Mouse (Mus musculus): ENCODE measurements around the gene Slc25a26.

The Slc25a26 gene

DNA sequence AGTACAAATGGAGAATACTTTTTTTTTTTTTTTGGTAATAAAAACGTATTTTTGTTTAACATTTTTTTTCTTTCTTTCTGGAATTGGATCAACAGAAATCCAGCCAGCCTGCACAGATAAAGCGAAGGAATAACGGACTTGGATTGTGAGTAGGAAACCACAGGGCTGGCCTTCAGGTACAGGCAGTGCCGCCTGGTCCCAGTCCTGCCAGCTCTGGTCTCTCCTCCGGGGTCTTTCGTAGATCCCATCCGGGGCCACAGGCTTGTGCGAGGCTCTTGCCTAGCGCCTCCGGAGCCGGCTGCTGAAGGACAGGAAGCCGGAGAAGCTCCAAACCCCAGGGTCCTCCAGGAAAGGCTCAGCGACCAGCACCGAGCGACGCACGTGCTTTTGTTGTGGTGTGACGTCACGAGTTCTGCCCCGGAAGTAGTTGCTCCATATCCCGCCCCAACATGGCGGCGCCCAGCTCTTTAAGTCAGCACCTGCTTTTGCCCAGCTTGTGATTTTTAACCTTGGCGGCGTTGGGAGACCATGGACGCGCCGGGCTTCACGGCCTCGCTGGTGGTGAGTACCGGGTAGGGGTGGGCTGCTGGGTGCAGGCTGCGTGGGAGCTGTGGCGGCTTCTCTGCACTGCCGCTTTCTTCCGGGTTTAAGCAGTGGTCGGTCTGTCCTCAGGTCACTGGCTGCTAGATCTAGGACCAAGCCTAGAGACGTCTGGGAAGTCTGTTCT is at the start of gene Slc25a26:
Gene Slc25a26 (plus strand): TSS at position 435 of the 727 bp plus-strand sequence.
- peak; percentile 89 for DNase-seq (ENCODE audit: low read depth, low spot score)

DNA sequence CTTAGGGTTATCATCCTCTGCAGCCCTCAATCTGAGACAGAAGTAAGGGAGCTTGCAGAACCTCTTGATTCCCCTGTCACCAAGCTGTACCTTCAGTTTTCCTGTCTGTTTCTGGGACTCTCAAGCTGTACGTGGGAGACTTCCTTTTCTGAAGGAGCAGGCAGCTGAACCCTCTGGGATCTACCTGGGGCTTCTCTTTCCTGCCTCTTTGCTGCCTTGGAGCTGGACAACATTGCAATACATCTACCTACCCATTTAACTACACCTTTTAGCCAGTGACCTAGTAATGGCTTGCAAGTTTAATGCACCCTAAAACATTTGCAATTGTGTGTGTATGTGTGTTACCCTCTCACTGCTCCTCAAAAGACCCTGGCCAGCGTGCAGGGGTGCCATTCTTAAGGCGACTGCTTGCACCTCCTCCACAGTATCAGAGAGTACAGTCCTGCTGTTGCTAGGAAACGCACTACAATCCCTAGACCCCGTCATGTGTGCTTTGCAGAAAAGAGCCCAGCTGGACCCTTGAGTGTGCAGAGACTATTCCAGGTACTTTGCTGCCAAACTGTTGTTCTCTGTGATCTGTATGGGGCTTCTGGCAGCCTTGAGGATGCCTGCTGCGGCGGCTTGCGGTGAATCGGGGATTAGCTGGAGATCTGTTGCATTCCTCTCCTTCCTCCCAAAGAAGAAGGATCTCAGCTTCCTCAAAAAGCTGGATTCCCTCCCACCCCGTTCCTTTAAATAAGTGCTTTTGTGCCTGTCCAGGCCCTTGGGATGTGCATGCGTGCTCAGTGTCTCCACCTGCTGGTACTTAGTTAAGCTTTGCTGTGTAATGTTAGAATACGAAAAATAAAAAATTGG is 35.9 kb upstream of the Slc25a26 start:
- peak; percentile 72 for DNase-seq (ENCODE audit: low read depth, low spot score)

DNA sequence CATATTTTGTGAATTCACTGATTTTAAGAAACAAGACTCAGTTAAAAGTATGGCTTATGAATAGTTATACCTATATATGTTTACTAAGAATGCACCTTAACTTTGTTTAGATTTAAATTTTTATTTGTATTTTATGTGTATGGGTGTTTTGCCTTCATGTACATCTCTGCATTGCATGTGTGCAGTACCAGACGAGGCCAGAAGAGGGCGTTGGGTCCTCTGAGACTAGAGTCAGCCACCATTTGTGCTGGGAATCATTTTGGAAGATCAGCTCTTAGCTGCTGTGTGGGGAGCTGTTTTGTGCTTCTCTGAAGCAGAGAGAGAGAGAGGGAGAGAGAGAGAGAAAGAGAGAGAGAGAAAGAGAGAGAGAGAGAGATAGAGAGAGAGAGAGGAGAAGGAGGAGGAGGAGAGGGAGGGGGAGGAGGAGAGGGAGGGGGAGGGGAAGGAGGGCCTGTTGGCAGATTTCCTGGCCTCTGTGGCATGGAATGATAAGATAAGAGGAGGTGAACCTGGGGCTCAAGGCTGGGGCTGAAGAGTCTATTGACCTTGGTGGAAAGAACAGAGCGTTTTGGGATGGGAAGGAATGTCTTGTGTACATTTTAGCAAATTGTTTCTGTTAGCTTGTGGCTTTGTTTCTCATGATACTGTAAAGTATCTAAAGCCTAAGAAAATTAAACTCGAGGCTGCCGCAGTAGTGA is 33.5 kb upstream of the Slc25a26 start:
- no peak for DNase-seq (ENCODE audit: low read depth, low spot score)

DNA sequence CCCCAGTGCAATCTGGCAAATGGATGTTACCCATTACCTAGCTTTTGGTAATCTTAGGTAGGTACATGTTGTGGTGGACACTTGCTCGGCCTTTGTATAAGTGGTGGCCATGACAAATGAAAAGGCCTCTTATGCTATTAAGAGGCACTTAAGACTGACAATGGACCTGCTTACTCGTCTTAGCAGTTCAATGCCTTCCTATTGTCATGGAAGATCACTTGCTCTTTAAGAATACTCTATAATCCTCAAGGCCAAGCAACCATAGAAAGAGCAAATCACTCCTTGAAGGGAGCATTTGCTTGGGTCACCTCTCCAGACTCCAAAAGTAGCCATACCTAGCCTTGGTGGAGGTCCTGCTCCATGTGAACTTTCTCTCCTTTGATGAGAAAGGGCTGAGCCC is 7.4 kb upstream of the Slc25a26 start:
- no peak for DNase-seq (ENCODE audit: low read depth, low spot score)

DNA sequence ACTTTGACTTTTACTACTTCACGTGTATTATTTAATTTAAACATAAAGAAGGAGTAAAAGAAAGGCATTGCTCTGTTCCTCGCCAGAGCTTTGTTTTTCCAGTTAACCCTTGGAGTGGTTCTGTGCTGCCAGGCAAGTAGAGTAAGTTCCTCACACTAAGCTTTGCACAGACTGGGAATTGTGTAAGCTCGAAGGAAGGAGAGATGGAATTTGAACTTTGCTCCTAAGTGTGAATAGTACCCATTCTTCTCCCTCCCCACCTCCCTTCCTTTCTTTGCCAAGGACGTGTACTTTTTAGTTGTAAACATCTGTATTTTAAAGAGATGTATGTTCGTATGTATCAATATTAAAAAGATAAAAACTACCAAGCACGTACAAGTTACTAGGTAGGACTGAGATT is 3.8 kb downstream of the Slc25a26 start:
- no peak for DNase-seq (ENCODE audit: low read depth, low spot score)

DNA sequence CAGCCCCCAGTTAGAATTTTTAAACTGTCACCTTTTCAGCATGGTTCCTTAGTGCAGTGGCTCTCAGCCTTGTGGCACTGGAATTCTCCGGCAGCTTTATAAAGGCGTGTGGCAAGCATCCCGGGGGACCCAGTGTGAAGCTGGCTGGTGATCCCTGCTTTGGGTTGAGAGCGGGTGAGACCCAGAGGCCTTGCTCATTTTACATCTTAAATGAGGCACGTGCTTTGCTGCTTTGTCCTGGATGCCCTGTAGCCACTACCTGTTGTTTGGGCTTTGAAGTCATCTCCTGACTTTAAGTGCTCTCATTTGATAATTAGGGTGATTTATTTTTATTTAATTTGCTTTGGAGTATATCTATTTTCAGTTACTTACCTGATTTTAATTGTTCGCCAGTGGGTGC is 7.8 kb downstream of the Slc25a26 start:
- DNase-seq (ENCODE audit: low read depth, low spot score): no peak

DNA sequence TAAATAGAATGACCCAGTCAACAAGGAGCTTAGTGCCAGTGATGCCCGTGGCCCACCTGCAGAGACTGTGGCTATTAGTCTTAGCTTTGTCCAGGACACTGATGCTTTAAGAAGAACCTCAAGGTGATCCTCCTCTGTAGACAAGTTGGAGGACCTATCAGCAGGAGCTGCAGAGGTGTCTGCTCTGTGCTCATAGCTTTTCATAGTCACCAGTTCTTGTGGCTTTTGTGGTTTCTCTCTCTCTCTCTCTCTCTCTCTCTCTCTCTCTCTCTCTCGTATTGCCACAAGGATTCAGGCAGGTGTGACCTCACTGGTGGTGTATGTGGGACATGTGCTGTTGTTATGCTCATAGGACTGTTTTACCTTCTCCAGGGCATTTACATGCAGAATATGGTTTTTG is 8.7 kb downstream of the Slc25a26 start:
- DNase-seq (ENCODE audit: low read depth, low spot score): no peak

DNA sequence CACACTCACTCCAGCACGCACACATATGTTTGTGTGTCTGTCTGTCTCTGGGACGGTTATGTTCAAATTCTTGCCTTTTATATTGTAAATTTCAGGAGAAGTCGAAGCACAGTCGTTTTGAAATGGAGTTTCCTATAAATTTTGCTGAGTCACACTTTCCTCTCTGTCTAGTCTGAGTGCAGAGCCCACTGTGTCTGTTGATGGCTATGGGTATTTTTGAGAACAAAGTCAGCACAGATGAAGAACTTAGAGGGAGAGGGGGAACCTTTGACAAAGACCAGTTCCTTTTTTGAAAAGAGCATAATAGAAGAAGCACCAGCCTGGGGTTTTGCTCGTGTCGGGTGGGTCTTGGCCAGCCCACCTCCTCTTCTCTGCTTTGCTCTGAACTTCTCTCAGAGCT is 9.1 kb downstream of the Slc25a26 start:
- no peak for DNase-seq (ENCODE audit: low read depth, low spot score)

DNA sequence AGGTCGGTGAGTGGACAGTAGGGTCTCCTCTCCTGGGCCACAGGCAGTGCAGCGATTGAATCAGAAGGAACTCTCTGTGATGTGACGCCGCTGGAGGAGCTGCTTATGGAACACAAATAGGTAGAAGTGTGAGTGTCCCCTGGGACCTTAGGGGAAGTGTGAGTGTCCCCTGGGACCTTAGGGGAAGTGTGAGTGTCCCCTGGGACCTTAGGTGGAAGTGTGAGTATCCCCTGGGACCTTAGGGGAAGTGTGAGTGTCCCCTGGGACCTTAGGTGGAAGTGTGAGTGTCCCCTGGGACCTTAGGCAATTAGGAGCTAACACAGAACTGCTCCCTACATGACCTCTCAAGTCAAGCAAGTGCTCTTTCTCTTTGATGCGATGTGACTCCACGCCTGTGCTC is 18.0 kb downstream of the Slc25a26 start:
- no peak for DNase-seq (ENCODE audit: low read depth, low spot score)

DNA sequence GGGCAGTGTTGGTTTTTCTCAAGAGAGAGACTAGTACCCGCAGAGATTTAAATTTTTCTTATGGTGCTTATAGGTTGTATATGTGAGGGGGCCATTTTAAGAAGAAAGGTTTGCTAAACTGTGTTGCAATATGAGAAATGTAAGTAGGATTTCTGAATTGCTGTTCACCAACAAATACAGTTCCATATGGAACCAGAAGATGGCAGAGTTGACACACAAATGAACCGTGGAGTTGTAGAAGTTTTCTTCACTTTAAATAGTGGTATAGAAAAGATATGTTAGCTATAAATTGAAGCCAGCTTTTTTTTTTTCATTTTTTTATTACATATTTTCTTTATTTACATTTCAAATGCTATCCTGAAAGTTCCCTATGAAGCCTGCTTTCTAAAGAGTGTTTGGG is 24.2 kb downstream of the Slc25a26 start:
- DNase-seq (ENCODE audit: low read depth, low spot score): peak; percentile 37

DNA sequence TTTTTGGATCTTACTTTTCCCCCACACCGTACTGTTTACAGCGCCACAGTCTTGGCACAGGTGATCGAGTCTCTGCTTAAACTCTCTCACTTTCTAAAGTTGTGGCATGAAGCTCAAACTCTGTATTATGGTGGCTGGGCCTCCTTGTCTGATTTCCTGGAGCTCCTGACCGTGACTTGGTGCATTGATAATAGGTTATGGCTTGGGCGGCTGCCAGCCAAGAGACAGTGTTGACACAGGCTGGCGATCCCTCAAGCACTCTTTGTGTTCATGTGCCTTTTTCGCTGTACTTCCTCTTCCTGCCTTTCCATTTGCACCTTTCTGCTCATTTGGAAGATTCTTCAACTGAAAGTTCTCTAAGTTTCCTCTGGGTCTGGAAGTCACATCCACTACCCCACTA is 30.6 kb downstream of the Slc25a26 start:
- no peak for DNase-seq (ENCODE audit: low read depth, low spot score)

DNA sequence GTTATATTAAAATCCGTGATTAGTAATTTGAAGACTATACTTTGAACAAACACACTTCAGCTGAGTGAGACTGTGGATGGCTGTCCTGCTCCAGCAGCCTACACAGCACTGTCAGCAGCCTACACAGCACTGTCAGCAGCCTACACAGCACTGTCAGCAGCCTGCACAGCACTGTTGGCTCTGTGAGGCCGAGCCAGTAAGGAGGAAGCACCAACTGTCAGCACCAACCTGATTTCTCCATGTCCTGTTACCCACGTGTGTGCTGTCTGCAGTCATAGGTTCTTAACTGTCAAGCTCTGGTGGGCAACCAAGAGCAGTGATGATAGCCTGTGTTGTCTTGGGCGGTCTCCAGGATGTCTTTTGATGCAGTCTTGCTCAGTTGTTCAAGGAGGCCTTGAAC is 32.0 kb downstream of the Slc25a26 start:
- no peak for DNase-seq (ENCODE audit: low read depth, low spot score)

DNA sequence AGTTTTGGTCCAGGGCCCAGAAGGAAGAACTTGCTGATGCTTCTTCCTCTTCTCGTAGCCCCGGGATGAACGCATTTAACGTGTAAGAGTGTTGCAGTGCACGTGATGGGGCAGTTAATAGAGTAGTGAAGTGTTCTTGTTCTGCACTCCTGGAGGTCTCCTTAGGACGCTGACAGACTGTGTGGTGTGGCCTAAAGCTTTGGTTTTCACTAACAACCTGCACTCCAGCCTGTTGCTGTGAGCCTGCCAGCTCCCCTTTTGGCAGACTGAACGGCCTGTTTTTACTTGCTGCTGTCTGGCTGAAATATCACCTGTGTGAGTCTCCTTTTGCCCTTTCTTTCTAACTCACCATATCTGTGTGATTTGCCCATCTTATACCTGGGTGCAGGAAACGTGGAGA is 36.3 kb downstream of the Slc25a26 start:
- no peak for DNase-seq (ENCODE audit: low read depth, low spot score)

DNA sequence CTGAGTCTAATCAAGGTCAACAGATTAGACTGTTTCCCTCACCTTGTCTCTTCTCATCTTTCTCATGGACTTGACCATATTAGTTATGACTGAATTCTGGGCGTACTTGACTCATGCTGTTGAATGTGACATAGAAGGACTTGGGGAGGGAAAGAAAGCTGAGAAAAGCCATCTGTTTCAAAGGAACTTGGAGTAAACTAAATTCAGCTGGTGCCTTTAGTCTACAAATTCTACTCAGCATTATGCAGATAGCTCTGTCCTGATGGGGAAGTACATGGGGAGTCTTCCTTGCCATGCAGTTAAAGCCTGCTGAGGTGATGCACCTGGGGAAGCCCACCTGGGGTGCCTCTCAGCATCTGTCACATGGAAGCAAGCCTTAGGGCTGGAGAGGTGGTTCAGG is 37.5 kb downstream of the Slc25a26 start:
- DNase-seq (ENCODE audit: low read depth, low spot score): no peak

DNA sequence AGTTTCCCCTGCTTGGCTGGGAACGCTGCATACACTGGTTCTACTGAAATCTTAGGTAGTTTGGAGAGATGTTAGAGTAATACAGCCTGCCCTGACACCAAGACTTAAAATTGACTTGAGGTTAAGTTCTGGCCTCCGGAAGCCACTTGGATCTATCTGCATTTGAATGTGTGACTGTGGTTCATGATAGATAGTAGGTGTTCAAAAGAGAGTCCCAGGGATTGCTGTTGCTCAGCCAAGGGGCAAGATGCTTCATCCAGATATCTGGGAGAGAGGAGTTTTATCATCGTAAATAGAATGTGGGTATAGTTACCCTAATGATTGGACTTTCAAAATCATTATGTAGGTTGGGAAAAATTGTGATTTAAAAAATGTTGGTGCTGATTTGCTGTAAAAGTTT is 40.0 kb downstream of the Slc25a26 start:
- no peak for DNase-seq (ENCODE audit: low read depth, low spot score)

DNA sequence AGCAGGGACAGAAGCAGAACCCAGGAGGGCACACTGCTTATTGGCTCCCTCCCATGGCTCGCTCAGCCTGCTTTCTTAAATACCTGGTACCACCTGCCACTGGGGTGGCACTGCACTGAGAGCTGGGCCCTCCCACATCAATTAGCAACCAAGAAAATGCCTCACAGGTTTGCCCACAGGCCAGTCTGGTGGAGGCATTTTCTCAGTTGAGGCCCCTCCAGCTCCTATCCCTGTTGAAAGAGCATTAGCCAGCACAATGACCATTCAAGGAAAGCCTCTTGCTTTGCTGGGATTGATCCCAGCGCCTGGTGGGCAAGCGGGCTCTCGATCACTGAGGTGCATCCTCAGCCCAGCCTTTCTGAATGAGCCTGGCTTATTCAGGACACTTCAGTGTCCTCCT is 40.5 kb downstream of the Slc25a26 start:
- no peak for DNase-seq (ENCODE audit: low read depth, low spot score)

DNA sequence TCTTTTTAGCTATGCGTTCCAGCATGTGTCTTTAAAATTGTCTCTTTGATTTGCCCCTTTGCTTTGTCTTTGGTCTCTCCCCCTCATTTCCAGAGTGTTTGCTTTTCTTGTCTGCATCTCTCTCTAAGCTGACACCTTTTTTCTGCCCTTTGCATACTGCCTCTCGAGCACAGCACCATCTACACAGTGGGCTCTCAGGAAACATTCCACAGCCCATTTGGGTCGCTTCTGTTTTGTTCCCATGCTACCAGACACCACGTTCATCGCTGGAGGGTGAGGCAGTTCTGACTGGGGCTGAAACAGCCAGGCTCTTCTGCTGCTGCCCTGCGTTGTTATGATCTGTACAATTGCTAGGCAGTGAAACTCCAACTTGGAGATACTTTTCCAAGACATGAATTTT is 41.0 kb downstream of the Slc25a26 start:
- no peak for DNase-seq (ENCODE audit: low read depth, low spot score)

DNA sequence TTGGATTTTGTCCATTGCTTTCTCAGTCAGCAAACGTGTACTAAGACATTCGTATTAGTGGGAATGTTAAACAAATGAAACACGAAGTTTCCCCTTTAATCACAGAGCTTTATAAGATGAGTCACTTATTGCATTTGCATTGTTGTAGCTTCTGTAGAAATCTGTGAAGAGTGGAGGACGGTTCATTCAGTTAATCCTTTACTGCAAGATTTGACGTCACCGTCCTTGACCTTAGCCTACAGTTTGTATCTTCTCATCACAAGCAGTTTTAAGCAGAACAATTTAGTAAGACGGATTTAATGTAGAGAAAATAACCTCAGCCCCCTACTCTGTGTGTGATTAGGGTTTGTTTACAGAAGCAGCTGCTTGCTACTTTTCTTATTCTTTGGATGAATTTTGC is 41.7 kb downstream of the Slc25a26 start:
- no peak for DNase-seq (ENCODE audit: low read depth, low spot score)

DNA sequence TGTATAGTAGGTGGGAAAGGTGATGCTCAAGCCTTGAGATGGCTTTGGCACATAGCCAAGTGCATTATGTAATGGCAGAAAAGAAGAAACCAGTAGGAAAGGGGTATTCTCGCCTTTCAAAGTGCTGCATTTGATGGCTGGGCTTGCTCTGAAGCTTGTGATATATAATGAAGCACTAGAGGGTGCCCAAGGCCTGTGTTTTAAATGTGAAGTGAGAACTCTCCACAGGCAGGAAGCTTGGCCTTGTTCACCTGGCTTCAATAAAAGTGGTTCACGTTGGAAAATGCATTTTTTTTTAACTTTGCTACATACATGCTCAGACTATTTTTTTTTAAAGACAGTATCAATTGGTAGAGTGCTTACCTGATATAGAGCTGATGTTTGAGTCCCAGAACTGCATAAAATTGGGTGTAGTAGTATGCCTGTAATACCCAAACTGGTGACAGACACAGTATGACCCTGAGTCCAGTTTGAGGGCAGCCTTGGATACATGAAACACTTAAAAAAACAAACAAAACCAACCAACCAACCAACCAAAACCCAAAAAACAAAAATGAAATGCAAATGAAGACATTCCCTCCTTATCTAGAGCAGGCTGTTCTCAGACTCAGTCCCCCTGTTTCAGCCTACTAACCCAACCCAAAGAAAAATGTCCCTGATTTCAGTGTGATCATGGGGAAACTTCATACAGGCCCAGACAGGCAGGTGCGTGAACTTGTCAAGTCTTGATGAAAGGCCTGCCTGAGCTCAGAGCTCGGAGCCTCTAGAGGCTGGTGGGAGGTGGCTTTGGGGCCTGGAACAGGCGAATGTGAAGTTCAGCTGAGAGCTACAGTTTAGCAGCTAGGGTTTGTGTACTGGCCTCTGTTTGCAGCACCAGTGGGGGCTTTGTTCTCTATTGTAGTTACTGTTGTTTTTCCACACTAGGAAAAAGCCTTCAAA is 44.0 kb downstream of the Slc25a26 start:
- peak; percentile 44 for DNase-seq (ENCODE audit: low read depth, low spot score)

DNA sequence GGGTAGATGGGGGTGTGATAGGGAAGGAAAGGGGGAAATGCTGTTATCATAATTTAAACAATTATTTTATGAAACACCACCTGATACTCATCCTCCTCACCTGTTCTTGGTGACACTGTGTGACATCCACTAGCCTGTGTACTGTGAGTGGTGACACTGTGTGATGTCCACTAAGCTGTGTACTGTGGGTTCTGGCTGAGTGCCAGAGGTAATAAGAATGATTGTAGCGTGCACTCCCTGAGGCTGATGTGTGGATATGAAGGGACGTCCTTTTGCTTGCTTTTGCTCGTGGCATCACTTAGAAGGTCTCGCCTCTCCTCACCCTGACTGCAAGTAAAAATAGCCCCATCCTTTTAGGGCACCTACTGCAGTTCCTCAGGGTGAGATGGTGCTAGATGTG is 47.1 kb downstream of the Slc25a26 start:
- no peak for DNase-seq (ENCODE audit: low read depth, low spot score)

DNA sequence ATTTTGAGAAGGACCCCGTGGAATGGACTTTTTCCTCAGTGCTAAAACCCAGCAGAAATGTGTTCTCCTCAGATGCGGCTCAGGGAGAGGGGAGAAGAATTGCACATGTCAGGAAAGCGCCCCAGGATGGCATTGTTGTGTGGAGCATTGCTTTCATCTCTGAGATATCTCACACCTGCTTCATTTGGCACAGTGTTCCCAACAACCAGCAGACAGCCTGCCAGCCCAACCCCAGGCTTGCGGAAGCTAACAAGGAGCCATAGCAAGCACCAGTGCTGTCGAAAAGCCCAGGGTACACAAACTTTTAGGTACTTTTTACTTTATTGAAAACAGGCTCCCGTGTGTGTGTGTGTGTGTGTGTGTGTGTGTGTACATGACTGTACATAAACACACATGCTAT is 50.2 kb downstream of the Slc25a26 start:
- DNase-seq (ENCODE audit: low read depth, low spot score): no peak
